Mouse (Mus musculus): ENCODE data around the gene Anapc16. TPM values are rescaled to one million over a fixed set of nuclear protein-coding genes. Genes with fewer than 3 reads are reported as not detected.

Gene Anapc16
- total RNA-seq (2021), result 10 to 100 TPM; 60.2 to 60.8 TPM

GRCm38 (mm10) chr10:60002673-60003212 is at the start of gene Anapc16, which contains the start of gene Ascc1:
Gene Anapc16, minus strand, starts transcription at chr10:60003135.
Gene Ascc1, plus strand, starts transcription at chr10:60002805.
- peak; percentile 99 for DNase-seq
- intact Hi-C loops (cut with DNase I), result loop anchor here (5.0 to 10.0 kb wide), 3 partner anchors 105 to 242 kb away; partner anchors contain the start of gene Spock2

- intact Hi-C loops (cut with DNase I), result no loop called here
- no peak for DNase-seq
Observed at GRCm38 (mm10) chr10:60050581-60050980, 47.6 kb upstream of the Anapc16 start.

GRCm38 (mm10) chr10:60046696-60047095 is 43.8 kb upstream of the Anapc16 start:
- DNase-seq, result peak; percentile 44
- intact Hi-C loops (cut with DNase I), result no loop called here

GRCm38 (mm10) chr10:60042350-60042922 is 39.5 kb upstream of the Anapc16 start:
- intact Hi-C loops (cut with DNase I), result no loop called here
- no peak for DNase-seq

- intact Hi-C loops (cut with DNase I), result no loop called here
- DNase-seq, result no peak
Observed at GRCm38 (mm10) chr10:60035744-60036143, 32.8 kb upstream of the Anapc16 start.

GRCm38 (mm10) chr10:60034621-60035020 is 31.7 kb upstream of the Anapc16 start:
- DNase-seq, result no peak
- intact Hi-C loops (cut with DNase I), result no loop called here

GRCm38 (mm10) chr10:60033064-60033463 is 30.1 kb upstream of the Anapc16 start:
- no peak for DNase-seq
- intact Hi-C loops (cut with DNase I), result no loop called here

- no peak for DNase-seq
Observed at GRCm38 (mm10) chr10:60032622-60033021, 29.7 kb upstream of the Anapc16 start.

GRCm38 (mm10) chr10:60031985-60032384 is 29.1 kb upstream of the Anapc16 start:
- intact Hi-C loops (cut with DNase I), result no loop called here
- peak; percentile 16 for DNase-seq

More at GRCm38 (mm10) chr10:60032622-60033021, 29.7 kb upstream of the Anapc16 start:
- intact Hi-C loops (cut with DNase I), result no loop called here

- intact Hi-C loops (cut with DNase I), result no loop called here
- DNase-seq, result no peak
Observed at GRCm38 (mm10) chr10:60031562-60031961, 28.6 kb upstream of the Anapc16 start.

- no peak for DNase-seq
- intact Hi-C loops (cut with DNase I), result no loop called here
Observed at GRCm38 (mm10) chr10:60029387-60029786, 26.5 kb upstream of the Anapc16 start.

GRCm38 (mm10) chr10:60028979-60029378 is 26.0 kb upstream of the Anapc16 start:
- intact Hi-C loops (cut with DNase I), result no loop called here
- DNase-seq, result peak; percentile 58

- intact Hi-C loops (cut with DNase I), result no loop called here
- DNase-seq, result no peak
Observed at GRCm38 (mm10) chr10:60028181-60028580, 25.2 kb upstream of the Anapc16 start.

- no peak for DNase-seq
- intact Hi-C loops (cut with DNase I), result no loop called here
Observed at GRCm38 (mm10) chr10:60027619-60028084, 24.7 kb upstream of the Anapc16 start.

GRCm38 (mm10) chr10:60026759-60027395 is 23.9 kb upstream of the Anapc16 start:
- intact Hi-C loops (cut with DNase I), result no loop called here

GRCm38 (mm10) chr10:60023751-60024150 is 20.8 kb upstream of the Anapc16 start:
- no peak for DNase-seq
- intact Hi-C loops (cut with DNase I), result no loop called here

More at GRCm38 (mm10) chr10:60026759-60027395, 23.9 kb upstream of the Anapc16 start:
- no peak for DNase-seq

- intact Hi-C loops (cut with DNase I), result no loop called here
- DNase-seq, result no peak
Observed at GRCm38 (mm10) chr10:60019299-60019698, 16.4 kb upstream of the Anapc16 start.

- intact Hi-C loops (cut with DNase I), result no loop called here
- no peak for DNase-seq
Observed at GRCm38 (mm10) chr10:60016223-60016622, 13.3 kb upstream of the Anapc16 start.

GRCm38 (mm10) chr10:60009115-60009514 is 6.2 kb upstream of the Anapc16 start:
- DNase-seq, result no peak
- intact Hi-C loops (cut with DNase I), result loop anchor here (10.0 kb wide), 1 partner anchor 236 kb away; no protein-coding TSS in a partner anchor

GRCm38 (mm10) chr10:60005264-60005663 is 2.3 kb upstream of the Anapc16 start:
- DNase-seq, result no peak
- intact Hi-C loops (cut with DNase I), result loop anchor here (10.0 kb wide), 1 partner anchor 240 kb away; no protein-coding TSS in a partner anchor

- DNase-seq, result no peak
- intact Hi-C loops (cut with DNase I), result loop anchor here (5.0 to 10.0 kb wide), 3 partner anchors 103 to 241 kb away; partner anchors contain the start of gene Spock2
Observed at GRCm38 (mm10) chr10:60003847-60004246, 912 bp upstream of the Anapc16 start.
